Mouse (Mus musculus) heart, embryonic 13.5 days (tissue): ENCODE measurements at regions not wholly inside any gene's neighbourhood (a gene's known extent, or its start where the extent isn't known, plus 50 kb on each side); places are given as distances from the start of the nearest gene placed in this dataset.

Experiments
- ATAC-seq: fragments of 200-750 bp; cut with Nextera tagmentation; 2 replicates; pipeline ENCODE4 v1.8.0; 2017; ENCODE audit warnings: moderate TSS enrichment; ENCODE audit not compliant: insufficient number of reproducible peaks, low FRiP score, low TSS enrichment; ENCODE audit errors: extremely low read depth
- H3K27ac ChIP-seq: fragments of 300-500 bp; sonication (generic); replicated peaks from 2 replicates; pipeline ENCODE4 v1.5.1; 2015; ENCODE audit warnings: moderate library complexity, mild to moderate bottlenecking, inconsistent platforms
- H3K27me3 ChIP-seq: fragments of 300-500 bp; sonication (generic); replicated peaks from 2 replicates; pipeline ENCODE4 v1.6.1; 2015; ENCODE audit warnings: mild to moderate bottlenecking, inconsistent platforms
- H3K36me3 ChIP-seq: fragments of 300-500 bp; sonication (generic); 2 replicates; pipeline ENCODE4 v1.6.1; 2015; ENCODE audit warnings: mild to moderate bottlenecking, inconsistent platforms
- H3K4me1 ChIP-seq: fragments of 300-500 bp; sonication (generic); 2 replicates; pipeline ENCODE4 v1.6.1; 2015; ENCODE audit warnings: inconsistent platforms
- H3K4me2 ChIP-seq: fragments of 300-500 bp; sonication (generic); 2 replicates; pipeline ENCODE4 v1.6.1; 2015; ENCODE audit warnings: inconsistent platforms, mild to moderate bottlenecking, moderate library complexity
- H3K4me3 ChIP-seq: fragments of 300-500 bp; sonication (generic); 2 replicates; pipeline ENCODE4 v1.5.1; 2015; ENCODE audit warnings: moderate library complexity, mild to moderate bottlenecking, inconsistent platforms
- H3K9ac ChIP-seq: fragments of 300-500 bp; sonication (generic); 2 replicates; pipeline ENCODE4 v1.6.1; 2015; ENCODE audit warnings: inconsistent platforms, mild to moderate bottlenecking, moderate library complexity
- H3K9me3 ChIP-seq: fragments of 300-500 bp; sonication (generic); 2 replicates; pipeline ENCODE4 v1.6.1; 2016; ENCODE audit warnings: inconsistent platforms
- WGBS: fragments of 180-500 bp; shearing (Covaris S2); methylation state at CpG from one replicate; pipeline ENCODE4 v1.1.7; 2015; ENCODE audit warnings: mixed read lengths; 5-methylcytosine and 5-hydroxymethylcytosine counted together

DNA sequence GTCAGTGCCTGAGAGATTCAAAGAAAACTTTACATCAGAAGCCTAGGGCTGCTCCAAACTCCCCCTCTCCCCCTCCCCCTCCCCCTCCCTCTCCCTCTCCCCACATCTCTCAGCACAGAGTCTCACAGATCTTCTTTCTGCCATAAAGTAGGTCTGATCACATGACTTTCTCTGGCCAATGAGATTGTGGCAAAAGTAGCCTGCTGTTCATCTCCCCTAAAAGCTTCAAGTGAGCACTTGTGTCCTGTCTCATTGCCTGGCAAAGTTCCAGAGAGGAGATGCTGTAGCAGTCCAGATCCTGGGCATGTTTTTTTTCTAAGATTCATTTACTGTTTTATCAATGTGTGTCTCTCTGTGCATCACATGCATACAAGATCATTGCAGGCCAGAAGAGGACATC, 234.5 kb upstream of the Mgmt start:
- Histone ChIP-seq H3K4me2 (no peak overlapping the region), H3K4me3 (no peak overlapping the region), H3K9me3 (no peaks in the 10 kb centered on the region), H3K9ac (no peak overlapping the region), H3K36me3 (no peaks in the 10 kb centered on the region), H3K4me1 (peaks cover 8% of the 10 kb centered on the region), H3K27me3 (peaks cover 9% of the 10 kb centered on the region), H3K27ac (no peak overlapping the region)
- peak; percentile 54; the same call in 1 of the 2 replicates for ATAC-seq

DNA sequence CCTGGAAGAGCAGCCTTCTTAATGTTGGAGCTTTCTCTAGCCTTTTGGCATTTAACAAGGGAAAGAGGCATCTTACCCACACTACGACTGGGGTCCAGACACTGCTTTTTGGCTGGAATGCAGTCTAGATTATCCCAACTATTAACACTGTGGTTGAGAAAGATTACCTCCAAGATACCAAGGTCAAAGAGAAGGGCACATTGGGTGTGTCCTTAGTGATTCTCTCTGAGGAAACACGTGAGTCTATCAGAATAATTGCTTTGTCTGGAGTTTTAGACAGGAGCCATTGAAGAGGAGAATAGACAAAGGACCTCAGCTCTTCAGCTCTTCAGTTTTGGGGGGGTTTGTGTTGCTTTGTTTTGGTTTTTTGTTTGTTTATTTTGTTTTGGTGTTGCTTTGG, 234.0 kb upstream of the Mgmt start:
- no peak for ATAC-seq
- H3K9me3 ChIP-seq, result no peaks in the 10 kb centered on the region
- no peak overlapping the region for H3K4me3 ChIP-seq
- H3K27me3 ChIP-seq, result peaks cover 9% of the 10 kb centered on the region
- H3K27ac ChIP-seq, result no peak overlapping the region
- no peak overlapping the region for H3K9ac ChIP-seq
- no peaks in the 10 kb centered on the region for H3K36me3 ChIP-seq
- no peak overlapping the region for H3K4me2 ChIP-seq
- peaks cover 8% of the 10 kb centered on the region for H3K4me1 ChIP-seq
- WGBS, result 52% methylated on average over 2 of the region's 2 CpGs

DNA sequence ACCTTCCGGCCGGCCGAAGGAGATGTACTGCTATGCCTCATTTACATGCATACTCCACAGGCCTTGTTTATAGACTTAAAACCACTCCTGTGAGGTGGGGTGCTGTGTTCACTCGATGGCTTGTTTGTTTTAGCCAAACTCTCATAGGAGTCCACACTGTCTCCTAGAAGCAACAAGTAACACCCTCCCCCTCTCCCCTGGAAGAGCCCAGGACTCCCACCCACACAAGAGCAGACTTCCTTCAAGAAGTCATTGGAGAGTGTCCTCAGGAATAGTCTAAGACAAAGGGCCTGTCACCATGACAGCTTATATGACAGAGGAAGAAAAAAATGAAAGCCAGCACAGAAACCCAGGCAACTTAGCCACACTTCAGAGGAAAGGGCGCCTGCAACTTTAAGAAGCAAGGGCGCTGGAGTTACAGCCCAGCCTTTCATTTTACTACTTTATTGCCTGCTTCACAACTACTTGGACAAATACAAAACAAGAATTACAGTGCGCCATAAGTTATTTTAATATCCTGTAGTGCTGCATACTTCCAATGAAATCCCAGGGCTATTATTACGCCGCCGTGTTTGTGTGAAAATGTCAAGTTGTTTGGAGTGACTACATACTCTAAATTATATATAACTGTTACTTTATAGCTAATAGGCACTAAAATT, 229.9 kb upstream of the Mgmt start:
- Histone ChIP-seq H3K9ac (no peak overlapping the region), H3K27ac (no peak overlapping the region), H3K36me3 (no peaks in the 10 kb centered on the region), H3K27me3 (peaks cover 33% of the 10 kb centered on the region), H3K4me1 (peaks cover 8% of the 10 kb centered on the region), H3K9me3 (no peaks in the 10 kb centered on the region), H3K4me2 (no peak overlapping the region), H3K4me3 (no peak overlapping the region)
- no peak for ATAC-seq
- 76% methylated on average over 10 of the region's 10 CpGs for WGBS

DNA sequence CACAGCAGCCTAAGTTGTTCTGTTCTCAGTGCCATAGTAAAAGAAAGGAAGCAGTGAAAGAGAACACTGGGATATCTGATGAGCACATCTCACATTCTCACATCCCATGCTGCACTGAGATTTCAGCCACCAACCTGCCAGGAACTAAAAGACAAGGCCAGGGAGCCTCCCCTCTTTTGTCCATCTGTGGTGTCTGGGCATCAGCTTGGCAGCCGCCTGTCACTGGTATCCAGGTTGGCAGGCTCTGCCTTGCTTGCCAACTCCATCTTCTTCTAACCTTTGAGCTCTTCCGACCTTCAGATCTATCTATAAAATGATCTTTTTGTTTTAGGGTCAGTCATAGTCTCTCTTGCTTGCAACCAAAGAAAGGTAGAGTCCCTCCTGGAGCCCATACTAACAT, 228.5 kb upstream of the Mgmt start:
- 78% methylated on average over 2 of the region's 2 CpGs for WGBS
- H3K27me3 ChIP-seq, result peaks cover 42% of the 10 kb centered on the region
- H3K4me1 ChIP-seq, result no peaks in the 10 kb centered on the region

DNA sequence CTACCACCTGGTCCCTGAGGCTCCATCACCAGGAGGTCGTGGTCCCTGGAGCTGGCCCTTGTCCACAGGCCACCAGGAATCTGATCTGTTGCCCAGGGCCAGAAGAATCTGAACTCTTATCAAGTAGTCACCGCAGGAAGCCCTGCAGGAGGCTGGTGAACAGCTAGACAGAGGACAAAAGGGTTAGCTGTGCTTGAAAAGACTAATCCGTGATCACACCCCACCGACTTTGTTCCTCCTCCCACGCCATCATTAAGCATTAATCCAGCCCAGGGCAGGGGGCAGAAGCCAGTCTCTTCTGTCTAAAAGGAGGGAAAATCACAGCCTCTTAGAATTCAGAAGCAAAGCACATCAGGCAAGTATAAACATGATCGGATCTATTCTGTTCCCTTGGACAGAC, 227.7 kb upstream of the Mgmt start:
- H3K4me2 ChIP-seq, result no peak overlapping the region
- peaks cover 41% of the 10 kb centered on the region for H3K27me3 ChIP-seq
- no peaks in the 10 kb centered on the region for H3K9me3 ChIP-seq
- no peak overlapping the region for H3K27ac ChIP-seq
- no peaks in the 10 kb centered on the region for H3K4me1 ChIP-seq
- no peak overlapping the region for H3K4me3 ChIP-seq
- no peak overlapping the region for H3K9ac ChIP-seq
- 23% methylated on average over 6 of the region's 6 CpGs for WGBS
- H3K36me3 ChIP-seq, result no peaks in the 10 kb centered on the region
- ATAC-seq, result no peak

More for the DNA sequence above, 228.5 kb upstream of the Mgmt start:
- Histone ChIP-seq H3K4me3 (no peak overlapping the region), H3K36me3 (no peaks in the 10 kb centered on the region), H3K9me3 (no peaks in the 10 kb centered on the region), H3K4me2 (no peak overlapping the region), H3K9ac (no peak overlapping the region), H3K27ac (no peak overlapping the region)
- ATAC-seq, result no peak

DNA sequence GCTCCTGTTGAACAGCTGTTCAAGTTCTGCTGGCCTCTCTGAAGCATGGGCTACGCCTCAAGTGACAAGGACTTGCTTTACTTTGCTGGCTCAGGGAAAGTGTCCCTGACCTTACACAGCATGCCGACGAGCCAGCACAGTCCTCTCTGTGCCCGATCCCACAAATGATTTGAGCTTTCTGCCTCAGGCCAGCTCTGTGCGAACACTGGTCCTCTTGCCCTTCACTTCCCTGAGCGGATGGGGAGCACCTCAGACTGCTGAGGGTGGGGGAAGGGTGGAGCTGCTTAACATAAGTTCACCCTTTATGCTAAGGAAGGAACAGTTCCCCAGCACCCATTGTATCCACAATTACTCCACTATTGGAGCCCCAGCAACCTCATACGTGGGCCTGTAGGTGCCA, 223.7 kb upstream of the Mgmt start:
- no peaks in the 10 kb centered on the region for H3K36me3 ChIP-seq
- no peak overlapping the region for H3K4me3 ChIP-seq
- no peaks in the 10 kb centered on the region for H3K4me1 ChIP-seq
- no peak for ATAC-seq
- no peaks in the 10 kb centered on the region for H3K9me3 ChIP-seq
- H3K27me3 ChIP-seq, result peaks cover 65% of the 10 kb centered on the region
- no peak overlapping the region for H3K27ac ChIP-seq
- H3K4me2 ChIP-seq, result no peak overlapping the region
- 66% methylated on average over 7 of the region's 7 CpGs for WGBS
- H3K9ac ChIP-seq, result no peak overlapping the region

DNA sequence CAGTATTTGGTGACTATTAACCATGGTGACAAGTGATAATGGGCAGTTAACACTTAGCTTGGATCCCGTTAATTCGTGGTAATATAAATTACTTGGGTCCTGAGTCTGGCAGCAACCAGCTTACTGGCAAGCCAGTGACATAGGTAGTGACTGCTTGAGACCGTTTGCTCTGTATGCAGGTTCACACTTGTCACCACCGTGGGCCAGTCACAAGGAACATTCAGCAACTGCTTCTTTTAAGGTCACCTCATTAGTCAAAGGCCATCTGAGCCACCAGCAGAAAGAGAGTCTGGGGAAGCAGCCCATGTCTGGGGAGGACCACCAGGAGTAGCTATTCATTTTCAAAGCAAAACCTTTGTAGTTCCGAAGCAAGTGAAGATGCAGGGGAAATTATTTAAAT, 220.3 kb upstream of the Mgmt start:
- Histone ChIP-seq H3K27ac (no peak overlapping the region), H3K4me2 (no peak overlapping the region), H3K4me3 (no peak overlapping the region), H3K36me3 (no peaks in the 10 kb centered on the region), H3K9me3 (no peaks in the 10 kb centered on the region), H3K9ac (no peak overlapping the region), H3K4me1 (no peaks in the 10 kb centered on the region), H3K27me3 (peaks cover 55% of the 10 kb centered on the region)
- ATAC-seq, result no peak
- 29% methylated on average over 5 of the region's 5 CpGs for WGBS

DNA sequence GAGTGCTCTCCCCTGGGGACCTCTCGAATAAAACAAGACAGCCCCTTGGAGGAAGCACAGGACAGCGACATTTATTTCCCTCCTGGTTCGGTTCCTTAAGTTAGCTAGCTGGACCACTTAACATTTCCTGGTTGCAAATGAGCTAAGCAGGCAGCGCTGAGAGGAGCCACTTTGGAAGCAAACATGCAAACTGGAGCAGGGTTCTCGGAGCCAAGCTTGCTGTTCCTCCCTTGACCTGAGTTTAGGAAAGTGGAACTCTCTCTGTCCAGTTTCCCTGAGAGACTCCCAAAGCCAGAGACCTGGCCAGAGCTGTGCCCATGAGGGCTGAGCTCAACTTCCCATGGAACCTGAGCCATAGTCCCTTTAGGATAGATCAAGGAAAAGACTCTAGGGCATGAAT, 219.4 kb upstream of the Mgmt start:
- Histone ChIP-seq H3K9ac (no peak overlapping the region), H3K4me1 (no peaks in the 10 kb centered on the region), H3K27me3 (peaks cover 50% of the 10 kb centered on the region), H3K27ac (no peak overlapping the region), H3K4me3 (no peak overlapping the region), H3K9me3 (no peaks in the 10 kb centered on the region), H3K36me3 (no peaks in the 10 kb centered on the region), H3K4me2 (no peak overlapping the region)
- 44% methylated on average over 5 of the region's 5 CpGs for WGBS
- ATAC-seq, result no peak

DNA sequence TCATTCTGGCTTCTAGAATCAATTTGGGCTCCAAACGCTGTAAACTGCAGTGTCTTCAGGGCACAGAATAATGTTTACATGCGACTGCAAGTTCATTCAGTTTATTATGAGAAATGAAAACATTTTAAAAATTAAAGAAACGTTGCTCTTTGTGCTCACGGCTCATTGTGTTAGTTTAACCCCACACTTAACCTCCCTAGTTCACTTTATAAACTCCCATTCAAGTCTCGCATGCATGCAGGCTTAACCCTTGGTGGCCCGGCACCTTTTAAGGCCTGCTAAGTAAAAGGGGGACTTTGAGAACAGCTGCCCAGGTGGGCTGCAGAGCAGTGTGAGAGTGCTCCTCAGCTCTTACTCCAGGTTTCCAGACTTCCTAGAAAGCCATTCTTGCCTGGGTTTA, 218.3 kb upstream of the Mgmt start:
- ATAC-seq, result no peak
- no peak overlapping the region for H3K27ac ChIP-seq
- H3K4me1 ChIP-seq, result no peaks in the 10 kb centered on the region
- H3K36me3 ChIP-seq, result no peaks in the 10 kb centered on the region
- H3K4me2 ChIP-seq, result no peak overlapping the region
- H3K9ac ChIP-seq, result no peak overlapping the region
- WGBS, result 49% methylated on average over 6 of the region's 6 CpGs
- H3K9me3 ChIP-seq, result no peaks in the 10 kb centered on the region
- no peak overlapping the region for H3K4me3 ChIP-seq
- H3K27me3 ChIP-seq, result peaks cover 44% of the 10 kb centered on the region

DNA sequence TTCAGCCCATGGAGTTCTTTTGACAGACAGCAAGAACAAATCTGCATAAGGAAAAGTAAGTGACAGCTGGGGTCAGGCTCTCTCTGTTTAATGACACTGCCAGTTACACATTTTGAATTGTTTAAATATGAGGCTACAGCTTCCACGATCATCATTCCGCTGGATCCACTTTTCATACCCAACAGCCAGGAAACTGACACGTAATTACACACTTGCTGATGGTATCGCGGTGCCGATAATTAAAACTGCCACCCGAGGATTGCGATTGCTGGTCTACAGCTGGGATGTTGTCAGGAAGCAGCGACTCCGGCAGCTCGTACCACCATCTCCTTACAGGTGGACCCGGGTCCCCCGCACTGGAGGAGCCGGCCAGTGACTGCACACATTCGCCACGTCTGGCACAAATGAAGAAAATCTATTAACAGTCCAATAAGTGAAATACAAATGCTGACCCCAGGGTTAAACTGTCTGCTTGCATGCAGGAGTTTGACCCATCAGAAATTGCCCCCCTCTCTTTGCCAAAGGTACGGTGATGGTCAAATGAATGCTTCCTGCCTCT, 217.3 kb upstream of the Mgmt start:
- WGBS, result 81% methylated on average over 17 of the region's 17 CpGs
- H3K27me3 ChIP-seq, result peaks cover 44% of the 10 kb centered on the region

DNA sequence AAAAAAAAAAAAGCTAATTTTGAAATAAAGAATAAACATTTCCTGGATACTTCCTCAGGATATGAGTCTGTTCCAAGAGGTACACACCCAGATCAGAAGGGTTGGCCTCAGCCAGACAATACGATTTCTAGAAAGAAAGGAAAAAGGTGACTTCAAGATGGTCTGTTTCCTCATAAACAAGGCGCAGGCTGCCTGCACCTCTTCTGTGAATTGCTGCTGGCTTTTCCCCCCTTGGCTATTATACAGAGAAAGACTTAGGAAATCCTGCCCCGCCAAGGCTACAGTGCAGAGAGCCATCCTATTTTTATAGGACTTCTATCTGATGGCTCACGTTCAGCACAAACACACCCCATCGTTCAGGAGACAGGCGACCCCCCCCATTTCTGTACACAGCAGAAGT, 204.8 kb upstream of the Mgmt start:
- no peak for ATAC-seq
- H3K9me3 ChIP-seq, result peaks cover 2% of the 10 kb centered on the region; the same call in 1 of the 2 replicates

More for the DNA sequence above, 217.3 kb upstream of the Mgmt start:
- no peak overlapping the region for H3K9ac ChIP-seq
- H3K4me3 ChIP-seq, result no peak overlapping the region
- H3K4me2 ChIP-seq, result no peak overlapping the region
- no peaks in the 10 kb centered on the region for H3K4me1 ChIP-seq
- no peaks in the 10 kb centered on the region for H3K36me3 ChIP-seq
- H3K9me3 ChIP-seq, result no peaks in the 10 kb centered on the region
- no peak for ATAC-seq
- H3K27ac ChIP-seq, result no peak overlapping the region

DNA sequence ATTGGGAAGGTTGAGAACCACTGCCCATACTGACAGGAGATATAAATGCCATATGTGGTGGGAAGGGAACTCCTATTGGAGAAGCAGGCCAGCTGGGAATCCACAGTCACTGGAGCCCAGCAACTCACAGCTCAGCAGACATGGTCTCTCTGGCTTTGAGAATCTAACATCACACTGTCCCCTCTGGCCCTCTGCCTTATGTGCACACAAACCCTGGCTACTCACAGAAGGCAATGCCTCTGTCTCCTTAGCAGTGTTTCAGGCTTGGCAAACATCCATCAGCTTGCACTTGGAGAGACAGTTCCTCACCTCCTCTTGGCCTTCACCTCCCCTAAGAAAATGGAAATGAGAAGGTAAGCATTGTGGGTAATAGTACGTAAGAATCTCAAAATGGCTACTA, 188.2 kb upstream of the Mgmt start:
- Histone ChIP-seq H3K4me3 (no peak overlapping the region), H3K9me3 (no peaks in the 10 kb centered on the region), H3K4me2 (no peak overlapping the region), H3K36me3 (no peaks in the 10 kb centered on the region), H3K27ac (no peak overlapping the region), H3K27me3 (0 out of 2 replicates have a peak, but pooled peaks cover 2% of the 10 kb centered on the region), H3K4me1 (peaks cover 17% of the 10 kb centered on the region), H3K9ac (no peak overlapping the region)
- ATAC-seq, result no peak
- WGBS, result 84% methylated on average over 1 of the region's 1 CpGs

More for the DNA sequence above, 204.8 kb upstream of the Mgmt start:
- 0 out of 2 replicates have a peak overlapping the region, but pooled peaks have one; percentile 36 for H3K27ac ChIP-seq
- H3K27me3 ChIP-seq, result peaks cover 34% of the 10 kb centered on the region
- WGBS, result 20% methylated on average over 6 of the region's 6 CpGs
- 0 out of 2 replicates have a peak overlapping the region, but pooled peaks have one; percentile 58 for H3K9ac ChIP-seq
- peaks cover 15% of the 10 kb centered on the region for H3K4me1 ChIP-seq
- no peaks in the 10 kb centered on the region for H3K36me3 ChIP-seq
- peak overlapping the region; percentile 21; the same call in 1 of the 2 replicates for H3K4me3 ChIP-seq
- H3K4me2 ChIP-seq, result peak overlapping the region; percentile 60
